Mouse (Mus musculus) kidney, adult 8-10 months (tissue): ENCODE data around the gene Pax9.

Source experiments
- DNase-seq, 2 experiments: peaks; one replicate each; pipeline ENCODE4 v3.0.0; 2022

The Pax9 gene

GRCm38 (mm10) chr12:56697785-56698184 is 6.2 kb downstream of the Pax9 start:
- no peak for DNase-seq

GRCm38 (mm10) chr12:56698191-56698980 is 6.8 kb downstream of the Pax9 start:
- DNase-seq: no peak

DNA sequence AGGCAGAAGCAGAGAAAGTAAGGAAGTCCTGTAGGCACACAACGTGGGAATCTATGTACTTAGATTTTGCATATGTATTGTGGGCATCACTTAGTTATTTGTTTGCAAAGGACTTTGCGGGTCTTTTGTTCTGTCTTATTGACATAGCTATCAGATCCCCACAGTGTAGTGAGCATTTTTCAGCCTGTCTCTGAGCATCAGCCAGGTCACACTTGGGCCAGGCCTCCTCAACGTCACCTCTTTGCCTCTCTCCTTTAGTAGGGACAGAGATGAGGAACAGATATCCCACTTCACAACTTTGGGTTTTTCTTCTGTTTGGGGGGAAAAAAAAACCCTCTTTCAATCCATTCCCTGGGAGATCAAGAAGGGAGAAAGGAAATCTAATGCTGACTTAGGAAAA is 7.8 kb downstream of the Pax9 start:
- DNase-seq: no peak

DNA sequence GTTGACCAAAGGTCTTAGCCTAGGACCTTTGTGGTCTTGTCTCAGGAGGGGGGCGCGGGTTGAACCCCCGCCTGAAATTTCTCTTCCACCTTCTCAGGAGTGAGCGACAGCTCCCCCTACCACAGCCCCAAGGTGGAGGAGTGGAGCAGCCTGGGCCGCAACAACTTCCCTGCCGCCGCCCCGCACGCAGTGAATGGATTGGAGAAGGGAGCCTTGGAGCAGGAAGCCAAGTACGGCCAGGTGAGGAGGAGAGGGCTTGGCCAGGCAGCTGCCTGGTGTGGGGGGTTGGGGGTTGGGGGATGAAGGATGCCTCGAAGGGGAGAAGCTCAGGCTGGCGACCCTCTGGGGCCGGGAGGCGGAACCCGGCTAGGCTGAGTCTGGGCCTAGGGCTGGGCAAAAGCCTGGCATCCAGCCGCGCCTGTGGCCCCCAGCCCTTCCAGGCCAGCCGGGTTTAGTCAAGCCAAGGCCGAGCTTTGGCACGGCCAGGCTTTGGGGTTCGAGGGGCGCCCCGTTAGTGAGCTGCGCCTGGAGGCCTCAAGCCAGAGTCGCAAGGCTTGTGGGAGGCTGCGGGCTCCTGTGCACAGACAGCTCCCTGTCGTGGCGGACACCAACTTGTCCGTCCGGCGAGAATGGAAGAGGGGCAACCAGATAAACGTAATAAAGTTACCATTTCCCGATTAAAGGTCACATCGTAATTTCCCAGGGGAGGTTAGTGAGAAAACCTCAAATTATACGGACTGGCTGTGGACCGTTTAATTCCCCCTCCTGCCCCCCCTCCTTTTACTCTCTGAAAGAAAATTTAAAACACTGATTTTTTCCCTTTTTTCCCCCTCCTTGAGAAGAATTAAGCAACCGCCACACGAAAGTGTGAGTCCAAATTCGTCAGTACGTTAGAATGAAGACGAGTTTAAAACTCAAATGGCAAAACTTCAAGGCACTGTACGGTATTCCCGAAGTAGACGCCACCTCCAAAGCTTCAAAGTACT is 8.6 kb downstream of the Pax9 start:
- DNase-seq: no peak

DNA sequence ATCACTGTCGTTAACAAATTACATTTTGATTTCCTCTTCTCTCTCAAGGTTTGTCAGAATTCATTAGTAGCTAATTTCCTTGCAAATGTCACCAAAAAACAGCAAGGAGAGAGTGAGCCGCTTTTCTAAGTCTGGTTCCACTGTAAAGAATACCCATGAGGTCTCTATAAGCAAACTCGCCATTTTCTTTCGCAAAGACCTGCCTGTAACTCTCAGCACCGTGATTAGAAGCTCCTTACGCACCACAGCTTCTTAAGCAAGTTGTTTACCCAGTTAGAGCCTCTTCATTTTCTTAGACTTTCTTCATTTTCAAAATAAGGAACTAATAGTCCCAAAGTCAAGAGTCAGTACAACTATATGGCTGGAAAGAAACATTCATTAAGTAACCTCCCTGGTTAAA is 9.4 kb downstream of the Pax9 start:
- DNase-seq: no peak

DNA sequence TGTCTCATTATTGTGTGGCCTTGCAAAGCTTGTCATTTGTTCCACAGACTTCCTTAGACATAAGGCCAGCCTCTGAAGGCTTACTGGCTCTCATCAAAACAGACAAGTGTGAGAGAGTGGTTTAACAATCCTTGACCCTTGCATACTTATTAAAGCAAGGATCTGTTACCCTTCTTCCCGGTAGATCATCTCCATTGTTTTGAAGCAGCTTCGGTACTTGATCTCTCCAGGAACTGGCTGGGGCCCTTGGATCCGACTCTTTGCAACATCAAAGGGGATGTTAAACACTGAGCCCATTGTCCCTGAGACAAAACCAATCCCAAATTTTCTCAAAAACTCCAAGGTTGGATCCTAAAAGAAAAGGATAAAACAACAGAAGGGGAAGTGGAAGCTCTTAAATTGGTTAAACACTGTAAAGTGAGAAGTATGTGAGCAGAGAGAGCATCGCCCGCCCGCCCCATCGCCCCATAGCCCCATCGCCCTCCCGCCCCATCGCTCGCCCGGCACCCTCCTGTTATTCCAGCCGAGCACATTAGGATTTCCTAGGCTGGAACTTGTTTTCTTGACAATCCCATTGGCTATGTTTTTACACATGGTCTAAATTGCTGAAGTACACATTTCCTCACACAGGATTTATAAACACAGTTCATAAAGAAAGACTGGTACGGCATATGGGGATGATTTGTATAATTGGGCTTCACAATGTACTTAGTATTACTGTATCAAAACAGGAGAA is 26.6 kb downstream of the Pax9 start:
- DNase-seq: no peak

- DNase-seq: no peak
These were observed 27.1 kb downstream of the Pax9 start for GRCm38 (mm10) chr12:56718707-56719051.

DNA sequence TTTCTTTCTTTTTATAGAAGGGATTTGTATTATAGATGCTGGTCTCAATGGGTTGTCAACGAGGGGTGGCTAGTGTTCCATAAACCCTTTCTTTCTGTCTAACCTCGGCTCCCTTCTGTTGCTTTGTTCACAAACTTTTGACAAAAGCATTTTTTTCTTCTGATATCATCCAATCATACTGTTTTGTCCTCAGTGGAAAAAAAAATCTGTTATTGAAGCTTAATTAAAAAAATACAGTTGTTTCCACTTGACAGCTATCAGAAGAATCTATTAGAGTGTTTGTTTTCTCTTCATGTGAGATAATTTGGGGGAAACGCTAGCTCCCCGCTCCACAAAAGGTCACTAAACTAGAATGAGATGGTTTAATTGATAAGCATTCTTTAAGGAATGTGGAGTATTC is 36.1 kb downstream of the Pax9 start:
- DNase-seq: no peak

- no peak for DNase-seq
These were observed 45.5 kb downstream of the Pax9 start for GRCm38 (mm10) chr12:56737104-56737503.
